Mouse (Mus musculus) spleen, adult 2 months (tissue): ENCODE measurements at regions not wholly inside any gene's neighbourhood (a gene's known extent, or its start where the extent isn't known, plus 50 kb on each side); places are given as distances from the start of the nearest gene placed in this dataset.

Source experiments
- CTCF ChIP-seq: fragments of 200-500 bp; IDR thresholded peaks from 2 replicates; pipeline ENCODE4 v1.5.1; 2011; ENCODE audit warnings: mild to moderate bottlenecking, inconsistent platforms; ENCODE audit not compliant: insufficient read depth, insufficient read length, insufficient replicate concordance; ENCODE audit errors: extremely low read depth
- POLR2A ChIP-seq: fragments of 200-500 bp; IDR thresholded peaks from 2 replicates; pipeline ENCODE4 v1.6.1; 2011; ENCODE audit warnings: low read depth, low read length, inconsistent platforms

GRCm38 (mm10) chr13:43860932-43861331 lies 76.4 kb downstream of the Cd83 start:
- no peak for TF ChIP-seq CTCF
- no peak for TF ChIP-seq POLR2A
